Comparison of ENCODE assay signal across 11 mouse cellular contexts in genomic region chr19:7337781-7338342, GRCm38 (mm10). TPM values are rescaled to one million over a fixed set of nuclear protein-coding genes. Genes with fewer than 3 reads are reported as not detected.
DNase-seq lines count a peak whose midpoint lies in the region; ATAC-seq and TF ChIP-seq lines count a peak whose summit lies in the region.
"Had no signal": no experiment of that assay in that cellular context is flagged by ENCODE, and none has a peak within 500 bp of the region (broad histone marks: within the 10 kb centered on the region; RNA-seq: fewer than 3 reads in every experiment).

No protein-coding gene starts in this region.

- intact Hi-C loops in gastrocnemius, postnatal 36 days (cut with DNase I) = no loop called here

- WGBS in hindbrain, postnatal 0 days = 88% methylated on average over 2 of the region's 2 CpGs
- WGBS in hindbrain, embryonic 11.5 days = 92% methylated on average over 2 of the region's 2 CpGs
- 96% methylated on average over 2 of the region's 2 CpGs for WGBS in midbrain, embryonic 14.5 days
- WGBS in midbrain, embryonic 15.5 days = 95% methylated on average over 2 of the region's 2 CpGs
- 82% methylated on average over 2 of the region's 2 CpGs for WGBS in midbrain, postnatal 0 days

- H3K4me1 ChIP-seq in hindbrain, postnatal 0 days (ENCODE audit: insufficient read depth, low read length) = peaks cover 26% of the 10 kb centered on the region
- H3K4me1 ChIP-seq in hindbrain, embryonic 11.5 days (replicated peaks; ENCODE audit: control insufficient read depth, insufficient read depth, low read length) = peaks cover 11% of the 10 kb centered on the region
- H3K4me1 ChIP-seq in midbrain, embryonic 14.5 days (ENCODE audit: control insufficient read depth, insufficient read depth, low read length) = peaks cover 33% of the 10 kb centered on the region
- H3K4me1 ChIP-seq in midbrain, embryonic 15.5 days = peaks cover 50% of the 10 kb centered on the region
- H3K4me1 ChIP-seq in midbrain, postnatal 0 days (ENCODE audit: insufficient read depth, low read length) = peaks cover 21% of the 10 kb centered on the region

- no peak overlapping the region for H3K4me3 ChIP-seq in hindbrain, postnatal 0 days (ENCODE audit: low read length)
- H3K4me3 ChIP-seq in hindbrain, embryonic 11.5 days (ENCODE audit: low read depth, low read length) = no peak overlapping the region
- H3K4me3 ChIP-seq in midbrain, embryonic 14.5 days (replicated peaks; ENCODE audit: low read depth, low read length) = no peak overlapping the region
- no peak overlapping the region for H3K4me3 ChIP-seq in midbrain, embryonic 15.5 days
- H3K4me3 ChIP-seq in midbrain, postnatal 0 days (ENCODE audit: low read depth, low read length) = no peak overlapping the region

- no peaks in the 10 kb centered on the region for H3K27me3 ChIP-seq in hindbrain, postnatal 0 days (ENCODE audit: insufficient read depth, low read length)
- H3K27me3 ChIP-seq in hindbrain, embryonic 11.5 days (ENCODE audit: control insufficient read depth, insufficient read depth, low read length) = no peaks in the 10 kb centered on the region
- no peaks in the 10 kb centered on the region for H3K27me3 ChIP-seq in midbrain, embryonic 14.5 days (ENCODE audit: control insufficient read depth, insufficient read depth, low read length)
- no peaks in the 10 kb centered on the region for H3K27me3 ChIP-seq in midbrain, embryonic 15.5 days (replicated peaks)
- H3K27me3 ChIP-seq in midbrain, postnatal 0 days (ENCODE audit: insufficient read depth, low read length) = no peaks in the 10 kb centered on the region

- H3K9ac ChIP-seq in hindbrain, postnatal 0 days (replicated peaks; ENCODE audit: low read length) = 0 out of 2 replicates have a peak overlapping the region, but pooled peaks have one; percentile 3
- H3K9ac ChIP-seq in hindbrain, embryonic 11.5 days (ENCODE audit: low read depth, low read length) = no peak overlapping the region
- H3K9ac ChIP-seq in midbrain, embryonic 14.5 days (replicated peaks; ENCODE audit: low read length) = no peak overlapping the region
- H3K9ac ChIP-seq in midbrain, embryonic 15.5 days = no peak overlapping the region
- H3K9ac ChIP-seq in midbrain, postnatal 0 days (replicated peaks; ENCODE audit: low read length, poor library complexity, severe bottlenecking) = no peak overlapping the region

- H3K36me3 ChIP-seq in hindbrain, postnatal 0 days (ENCODE audit: insufficient read depth, low read length) = no peaks in the 10 kb centered on the region
- no peaks in the 10 kb centered on the region for H3K36me3 ChIP-seq in hindbrain, embryonic 11.5 days (ENCODE audit: control insufficient read depth, insufficient read depth, low read length)
- H3K36me3 ChIP-seq in midbrain, embryonic 14.5 days (ENCODE audit: control insufficient read depth, insufficient read depth, low read length) = no peaks in the 10 kb centered on the region
- no peaks in the 10 kb centered on the region for H3K36me3 ChIP-seq in midbrain, embryonic 15.5 days (replicated peaks)
- peaks cover 3% of the 10 kb centered on the region; the same call in 1 of the 2 replicates for H3K36me3 ChIP-seq in midbrain, postnatal 0 days (ENCODE audit: insufficient read depth, low read length)

- peak; percentile 41 to 52 for DNase-seq in adrenal gland, postnatal 36 days
- DNase-seq in adrenal gland, postnatal 25 days = no peak
- no peak for DNase-seq in hindbrain, postnatal 0 days (ENCODE audit: low spot score)
- no peak for DNase-seq in hindbrain, embryonic 11.5 days (ENCODE audit: low spot score)
- DNase-seq in midbrain, embryonic 14.5 days = no peak
- no peak for DNase-seq in midbrain, postnatal 0 days (ENCODE audit: low spot score)
- DNase-seq in gastrocnemius, postnatal 36 days = no peak
- DNase-seq: cerebellum, postnatal 36 days; kidney, adult 11 months; thymus, postnatal 36 days had no signal

- no peak for TF ChIP-seq CTCF in hindbrain, postnatal 0 days (IDR thresholded peaks at IDR 0.05; ENCODE audit: low read depth)
- TF ChIP-seq CTCF in midbrain, postnatal 0 days (IDR thresholded peaks at IDR 0.05) = no peak

- H3K9me3 ChIP-seq in hindbrain, postnatal 0 days (ENCODE audit: low read length) = no peaks in the 10 kb centered on the region
- H3K9me3 ChIP-seq in hindbrain, embryonic 11.5 days (ENCODE audit: control insufficient read depth, low read length) = no peaks in the 10 kb centered on the region
- H3K9me3 ChIP-seq in midbrain, embryonic 14.5 days (ENCODE audit: control insufficient read depth, low read length) = no peaks in the 10 kb centered on the region
- no peaks in the 10 kb centered on the region for H3K9me3 ChIP-seq in midbrain, embryonic 15.5 days
- H3K9me3 ChIP-seq in midbrain, postnatal 0 days (ENCODE audit: low read length) = no peaks in the 10 kb centered on the region

- ATAC-seq in hindbrain, postnatal 0 days = no peak
- ATAC-seq in hindbrain, embryonic 11.5 days (ENCODE audit: low FRiP score) = no peak
- ATAC-seq in midbrain, embryonic 14.5 days (ENCODE audit: low FRiP score, low TSS enrichment) = no peak
- no peak for ATAC-seq in midbrain, embryonic 15.5 days (replicated peaks)
- ATAC-seq in midbrain, postnatal 0 days (ENCODE audit: low FRiP score) = no peak

- no peak overlapping the region for H3K27ac ChIP-seq in hindbrain, postnatal 0 days
- H3K27ac ChIP-seq in hindbrain, embryonic 11.5 days (ENCODE audit: low read depth, low read length) = no peak overlapping the region
- no peak overlapping the region for H3K27ac ChIP-seq in midbrain, embryonic 14.5 days (replicated peaks; ENCODE audit: low read depth, low read length)
- H3K27ac ChIP-seq in midbrain, embryonic 15.5 days = no peak overlapping the region
- H3K27ac ChIP-seq in midbrain, postnatal 0 days (ENCODE audit: low read depth, low read length) = no peak overlapping the region

- no peak overlapping the region for H3K4me2 ChIP-seq in hindbrain, postnatal 0 days (ENCODE audit: low read depth, low read length)
- H3K4me2 ChIP-seq in hindbrain, embryonic 11.5 days (replicated peaks; ENCODE audit: low read depth, low read length) = no peak overlapping the region
- 0 out of 2 replicates have a peak overlapping the region, but pooled peaks have one; percentile 88 for H3K4me2 ChIP-seq in midbrain, embryonic 14.5 days (ENCODE audit: low read length)
- H3K4me2 ChIP-seq in midbrain, embryonic 15.5 days = no peak overlapping the region
- H3K4me2 ChIP-seq in midbrain, postnatal 0 days (ENCODE audit: low read depth, low read length, poor library complexity, severe bottlenecking) = 0 out of 2 replicates have a peak overlapping the region, but pooled peaks have one; percentile 90

RNA-seq across cellular contexts. Expression of gene Mark2, which starts 3.8 kb away (rescaled TPM):
- total RNA-seq in adrenal gland, postnatal 36 days (2021) = 10 to 100 TPM; 71.9 to 76.4 TPM
- total RNA-seq in adrenal gland, postnatal 25 days (2021) = 85.5 and 96.0 TPM in 2 replicates
- 39.9 and 47.8 TPM in 2 replicates for total RNA-seq in hindbrain, postnatal 0 days (2014; rRNA removed)
- 31.4 and 36.2 TPM in 2 replicates for polyA plus RNA-seq in hindbrain, postnatal 0 days (2015; fragmentation: Nextera tagmentation; extraction: Ambion mirVana)
- polyA plus RNA-seq in hindbrain, embryonic 11.5 days (2014; fragmentation: Nextera tagmentation; extraction: Ambion mirVana) = 47.4 and 50.7 TPM in 2 replicates
- 48.4 and 55.0 TPM in 2 replicates for polyA plus RNA-seq in midbrain, embryonic 14.5 days (2014; fragmentation: Nextera tagmentation; extraction: Ambion mirVana)
- polyA plus RNA-seq in midbrain, embryonic 15.5 days (2015; fragmentation: Nextera tagmentation; extraction: Ambion mirVana) = 55.5 and 60.2 TPM in 2 replicates
- 41.2 and 49.1 TPM in 2 replicates for total RNA-seq in midbrain, postnatal 0 days (2014; rRNA removed)
- polyA plus RNA-seq in midbrain, postnatal 0 days (2015; fragmentation: Nextera tagmentation; extraction: Ambion mirVana) = 38.0 and 38.1 TPM in 2 replicates
- 10 to 100 TPM; 28.9 to 33.5 TPM for total RNA-seq in gastrocnemius, postnatal 36 days (2021)

RNA-seq across cellular contexts. Expression of gene Spindoc, which starts 44.9 kb away (rescaled TPM):
- 10 to 100 TPM; 20.4 to 23.8 TPM for total RNA-seq in adrenal gland, postnatal 36 days (2021)
- total RNA-seq in adrenal gland, postnatal 25 days (2021) = 20.9 and 21.1 TPM in 2 replicates
- 37.1 and 57.3 TPM in 2 replicates for total RNA-seq in hindbrain, postnatal 0 days (2014; rRNA removed)
- polyA plus RNA-seq in hindbrain, postnatal 0 days (2015; fragmentation: Nextera tagmentation; extraction: Ambion mirVana) = 19.0 and 19.8 TPM in 2 replicates
- 26.1 and 34.6 TPM in 2 replicates for polyA plus RNA-seq in hindbrain, embryonic 11.5 days (2014; fragmentation: Nextera tagmentation; extraction: Ambion mirVana)
- polyA plus RNA-seq in midbrain, embryonic 14.5 days (2014; fragmentation: Nextera tagmentation; extraction: Ambion mirVana) = 26.9 and 48.1 TPM in 2 replicates
- polyA plus RNA-seq in midbrain, embryonic 15.5 days (2015; fragmentation: Nextera tagmentation; extraction: Ambion mirVana) = 35.6 and 40.3 TPM in 2 replicates
- total RNA-seq in midbrain, postnatal 0 days (2014; rRNA removed) = 35.2 and 38.8 TPM in 2 replicates
- 19.2 and 19.8 TPM in 2 replicates for polyA plus RNA-seq in midbrain, postnatal 0 days (2015; fragmentation: Nextera tagmentation; extraction: Ambion mirVana)
- 1 to 10 TPM; 7.0 to 7.1 TPM for total RNA-seq in gastrocnemius, postnatal 36 days (2021)

Comparison
In these comparisons a context has a peak if more than half of its experiments do, and no peak if none do; other contexts are left out.
1. DNase-seq: peak in adrenal gland, postnatal 36 days (2 of 2); none in adrenal gland, postnatal 25 days (single experiment), hindbrain, postnatal 0 days (single experiment), hindbrain, embryonic 11.5 days (single experiment), midbrain, embryonic 14.5 days (single experiment), midbrain, postnatal 0 days (single experiment) and gastrocnemius, postnatal 36 days (0 of 2).
2. H3K4me2 ChIP-seq: peak in midbrain, embryonic 14.5 days (single experiment) and midbrain, postnatal 0 days (single experiment); none in hindbrain, postnatal 0 days (single experiment), hindbrain, embryonic 11.5 days (single experiment) and midbrain, embryonic 15.5 days (single experiment).